Mouse (Mus musculus) midbrain, postnatal 0 days (tissue): ENCODE data around the gene Tnn. TPM values are rescaled to one million over a fixed set of nuclear protein-coding genes. Genes with fewer than 3 reads are reported as not detected.

Source experiments
- ATAC-seq: fragments of 200-750 bp; cut with Nextera tagmentation; 2 replicates; pipeline ENCODE4 v1.8.0; 2017; ENCODE audit warnings: moderate number of reproducible peaks, mild to moderate bottlenecking, moderate TSS enrichment, moderate library complexity; ENCODE audit not compliant: low FRiP score
- DNase-seq: peaks from one replicate; pipeline ENCODE4 v3.0.0-alpha.2; 2015; ENCODE audit warnings: low spot score
- H3K27ac ChIP-seq: fragments of 300-500 bp; sonication (generic); 2 replicates; pipeline ENCODE4 v1.5.1; 2014; ENCODE audit warnings: low read depth, mild to moderate bottlenecking, low read length, mixed read lengths
- H3K27me3 ChIP-seq: fragments of 300-500 bp; sonication (generic); 2 replicates; pipeline ENCODE4 v1.6.1; 2014; ENCODE audit warnings: low read length, control low read depth, mixed read lengths; ENCODE audit not compliant: insufficient read depth
- H3K36me3 ChIP-seq: fragments of 300-500 bp; sonication (generic); 2 replicates; pipeline ENCODE4 v1.6.1; 2014; ENCODE audit warnings: low read length, control low read depth, mixed read lengths; ENCODE audit not compliant: insufficient read depth
- H3K4me1 ChIP-seq: fragments of 300-500 bp; sonication (generic); 2 replicates; pipeline ENCODE4 v1.6.1; 2014; ENCODE audit warnings: mild to moderate bottlenecking, control low read depth, antibody characterized with exemption, low read length, mixed read lengths; ENCODE audit not compliant: insufficient read depth
- H3K4me2 ChIP-seq: fragments of 300-500 bp; sonication (generic); 2 replicates; pipeline ENCODE4 v1.6.1; 2014; ENCODE audit warnings: low read depth, mild to moderate bottlenecking, low read length, mixed read lengths; ENCODE audit not compliant: poor library complexity, severe bottlenecking
- H3K4me3 ChIP-seq: fragments of 300-500 bp; sonication (generic); 2 replicates; pipeline ENCODE4 v1.5.1; 2014; ENCODE audit warnings: low read depth, mild to moderate bottlenecking, low read length, moderate library complexity
- H3K9ac ChIP-seq: fragments of 300-500 bp; sonication (generic); replicated peaks from 2 replicates; pipeline ENCODE4 v1.6.1; 2014; ENCODE audit warnings: mild to moderate bottlenecking, low read length, moderate library complexity, mixed read lengths; ENCODE audit not compliant: poor library complexity, severe bottlenecking
- H3K9me3 ChIP-seq: fragments of 300-500 bp; sonication (generic); 2 replicates; pipeline ENCODE4 v1.6.1; 2016; ENCODE audit warnings: low read length, control low read depth
- CTCF ChIP-seq: IDR thresholded peaks from 2 replicates; pipeline ENCODE4 v1.5.1; 2016; ENCODE audit warnings: antibody characterized with exemption, mild to moderate bottlenecking
- WGBS: fragments of 180-500 bp; shearing (Covaris S2); extraction: QIAGEN DNeasy Blood & Tissue Kit; methylation state at CpG from one replicate; pipeline ENCODE4 v1.1.7; 2014; 5-methylcytosine and 5-hydroxymethylcytosine counted together
- polyA plus RNA-seq: library from polyadenylated mRNA; unstranded; fragments of >200 nt; fragmentation: Nextera tagmentation; extraction: Ambion mirVana; gene quantifications from 2 replicates; pipeline ENCODE4 v1.2.1, GENCODE M21; 2015
- total RNA-seq: library from RNA; depleted of rRNA; stranded (reverse); fragments of >200 nt; gene quantifications from 2 replicates; pipeline ENCODE4 v1.2.3, GENCODE M21; 2014

Tnn gene
- total and polyA plus RNA-seq, 2 experiments from 2014 or later, result 0.11 TPM; not detected in 1

DNA sequence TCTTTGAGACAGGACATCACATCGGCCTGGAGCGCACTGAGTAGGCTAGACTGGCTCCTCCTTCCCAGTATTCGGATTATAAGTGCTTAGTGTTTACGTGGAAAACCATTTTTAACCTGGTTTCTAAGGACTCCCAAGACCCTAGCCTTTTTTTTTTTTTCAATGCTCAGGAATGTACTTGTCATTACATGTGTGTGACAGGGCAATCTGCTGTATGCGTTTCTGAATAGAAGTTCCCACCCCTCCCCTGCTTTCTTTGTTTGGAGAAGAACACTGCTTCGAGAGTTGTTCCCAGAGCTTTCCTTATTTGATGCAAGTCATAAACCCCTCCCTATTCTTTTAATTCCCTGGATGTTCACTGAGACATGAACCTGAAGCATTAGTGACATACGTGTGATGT lies 9.0 kb downstream of the Tnn start:
- no peak for DNase-seq
- 70% methylated on average over 7 of the region's 7 CpGs for WGBS
- no peaks in the 10 kb centered on the region for H3K9me3 ChIP-seq
- H3K4me3 ChIP-seq, result no peak overlapping the region
- H3K4me2 ChIP-seq, result no peak overlapping the region
- no peaks in the 10 kb centered on the region for H3K36me3 ChIP-seq
- H3K27ac ChIP-seq, result no peak overlapping the region
- no peaks in the 10 kb centered on the region for H3K27me3 ChIP-seq
- TF ChIP-seq CTCF, result no peak
- no peak overlapping the region for H3K9ac ChIP-seq
- no peaks in the 10 kb centered on the region for H3K4me1 ChIP-seq
- no peak for ATAC-seq

DNA sequence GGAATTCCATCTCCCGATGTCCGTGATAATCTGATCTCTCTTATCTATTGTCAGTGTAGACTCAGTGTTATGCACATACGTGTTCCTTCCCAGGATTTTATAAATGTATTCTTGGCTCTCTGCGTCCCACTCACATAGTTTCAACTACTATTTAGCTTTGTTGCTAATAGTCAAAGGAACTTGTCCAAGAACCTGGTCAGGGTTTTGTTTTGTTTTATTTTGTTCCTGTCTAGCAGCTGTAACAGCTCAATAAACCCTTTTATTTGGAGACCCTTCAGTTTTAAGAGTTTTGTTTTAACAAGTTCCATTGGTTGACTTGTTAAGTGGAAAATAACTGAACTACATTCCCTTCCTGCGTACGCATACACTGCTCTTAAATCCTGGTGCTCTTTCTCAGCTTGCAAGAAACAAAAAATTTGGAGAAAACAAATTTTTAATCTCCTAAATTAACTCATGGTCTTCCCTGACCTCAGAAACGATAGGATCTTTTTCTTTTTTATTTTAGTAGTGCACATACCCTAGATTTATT lies 17.0 kb downstream of the Tnn start:
- H3K4me1 ChIP-seq, result no peaks in the 10 kb centered on the region
- no peaks in the 10 kb centered on the region for H3K9me3 ChIP-seq
- H3K27ac ChIP-seq, result no peak overlapping the region
- WGBS, result 80% methylated on average over 7 of the region's 7 CpGs
- H3K27me3 ChIP-seq, result no peaks in the 10 kb centered on the region
- ATAC-seq (no peak), DNase-seq (no peak)
- no peak overlapping the region for H3K4me2 ChIP-seq
- no peaks in the 10 kb centered on the region for H3K36me3 ChIP-seq
- no peak overlapping the region for H3K4me3 ChIP-seq
- no peak for TF ChIP-seq CTCF
- H3K9ac ChIP-seq, result no peak overlapping the region

DNA sequence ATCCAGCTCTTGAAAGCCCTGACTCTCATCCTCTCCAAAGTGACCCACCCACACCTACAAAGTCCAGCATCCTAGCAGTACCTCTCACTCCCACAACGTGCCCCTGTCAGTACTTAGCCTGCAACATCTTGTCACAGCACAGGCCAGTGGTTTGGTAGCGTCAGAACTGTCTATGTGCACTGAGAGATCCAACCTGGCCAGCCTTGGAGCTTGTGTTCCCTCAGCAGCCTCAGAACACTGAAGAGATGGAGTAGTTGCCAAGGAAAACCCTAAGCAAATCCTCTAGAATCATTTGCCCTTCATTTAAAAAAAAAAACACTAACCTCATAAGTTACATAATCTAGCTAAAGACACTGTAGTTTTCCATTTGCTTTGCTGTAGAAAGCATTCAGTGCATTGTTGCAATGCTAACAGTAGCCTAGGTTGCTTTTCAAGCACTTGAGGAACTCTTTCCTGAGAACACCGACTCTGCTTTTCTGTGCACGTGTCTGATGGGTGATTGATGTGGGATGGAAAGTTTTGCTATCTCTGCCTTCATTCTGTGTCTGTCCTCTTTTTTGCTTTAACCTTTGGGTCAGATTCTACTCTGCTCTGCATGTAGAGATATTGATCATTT lies 19.8 kb downstream of the Tnn start:
- no peak for ATAC-seq
- Histone ChIP-seq H3K9ac (no peak overlapping the region), H3K4me1 (no peaks in the 10 kb centered on the region), H3K9me3 (no peaks in the 10 kb centered on the region), H3K27me3 (no peaks in the 10 kb centered on the region), H3K27ac (no peak overlapping the region), H3K36me3 (no peaks in the 10 kb centered on the region), H3K4me2 (no peak overlapping the region), H3K4me3 (no peak overlapping the region)
- WGBS, result 71% methylated on average over 4 of the region's 4 CpGs
- DNase-seq, result no peak
- no peak for TF ChIP-seq CTCF

DNA sequence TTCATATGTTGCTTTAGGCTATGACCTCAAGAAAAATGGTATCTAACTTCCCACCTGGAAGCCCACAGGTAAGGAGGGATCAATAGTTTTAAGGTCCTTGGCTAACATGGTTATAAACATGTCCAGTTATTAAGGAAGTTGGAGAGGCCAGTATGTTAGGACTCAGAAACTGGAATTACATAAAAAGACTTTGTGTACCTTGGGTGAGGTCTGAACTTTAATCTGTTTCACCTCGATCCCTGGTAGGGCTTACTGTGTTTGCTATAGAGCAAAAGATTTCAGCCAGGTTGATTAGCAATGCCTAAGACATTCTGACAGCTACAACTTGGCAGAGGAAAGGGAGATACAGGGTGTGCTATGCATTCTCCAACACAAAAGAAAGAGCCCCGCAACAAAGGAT lies 29.4 kb downstream of the Tnn start:
- WGBS, result 67% methylated on average over 2 of the region's 2 CpGs
- ATAC-seq, result no peak

DNA sequence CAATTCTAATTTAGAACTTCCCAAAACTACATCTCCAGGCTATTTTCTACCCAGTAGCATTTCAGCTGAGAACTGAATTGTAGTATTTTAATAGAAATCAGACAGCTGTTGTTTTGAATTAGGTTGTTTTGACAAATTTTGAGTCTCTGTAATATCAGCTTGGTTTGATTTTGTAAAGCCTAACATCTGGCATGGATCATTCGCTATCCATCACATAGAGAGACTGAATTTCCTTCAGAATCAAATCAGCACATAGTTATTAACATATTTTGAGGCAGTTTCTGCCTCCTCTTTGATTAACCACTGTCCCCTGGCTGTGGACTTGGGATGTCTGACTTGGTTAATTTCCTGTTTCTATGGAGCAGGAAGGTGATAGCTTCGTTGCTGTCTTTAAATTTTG lies 44.8 kb downstream of the Tnn start:
- Histone ChIP-seq H3K36me3 (no peaks in the 10 kb centered on the region), H3K9ac (no peak overlapping the region), H3K27ac (no peak overlapping the region), H3K4me2 (no peak overlapping the region), H3K4me3 (no peak overlapping the region), H3K9me3 (no peaks in the 10 kb centered on the region), H3K4me1 (no peaks in the 10 kb centered on the region), H3K27me3 (no peaks in the 10 kb centered on the region)
- ATAC-seq, result no peak
- no peak for DNase-seq
- 77% methylated on average over 2 of the region's 2 CpGs for WGBS
- TF ChIP-seq CTCF, result no peak

More for the DNA sequence above, 29.4 kb downstream of the Tnn start:
- Histone ChIP-seq H3K36me3 (no peaks in the 10 kb centered on the region), H3K9ac (no peak overlapping the region), H3K4me3 (no peak overlapping the region), H3K27me3 (no peaks in the 10 kb centered on the region), H3K9me3 (no peaks in the 10 kb centered on the region), H3K4me1 (no peaks in the 10 kb centered on the region), H3K4me2 (no peak overlapping the region), H3K27ac (no peak overlapping the region)
- no peak for TF ChIP-seq CTCF
- DNase-seq, result no peak

DNA sequence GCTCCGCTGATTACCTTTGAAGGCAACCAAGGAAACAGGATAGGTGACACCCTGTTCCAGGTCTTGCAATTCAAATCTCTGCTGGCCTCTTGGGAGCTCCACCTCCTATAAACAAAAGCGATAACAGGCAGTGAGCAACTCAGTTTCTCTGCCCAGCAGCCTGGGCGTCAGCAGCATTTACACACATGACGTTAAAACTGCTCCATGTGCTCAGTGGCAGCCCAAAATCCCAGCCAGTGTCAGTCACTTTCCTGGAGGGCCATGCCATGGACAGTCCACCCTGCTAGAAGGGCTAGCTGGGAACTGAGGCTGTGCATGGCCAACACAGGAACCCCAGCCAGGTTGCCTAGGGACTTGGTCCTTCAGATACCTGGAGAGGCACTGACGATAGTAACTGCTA lies 48.0 kb downstream of the Tnn start:
- no peak overlapping the region for H3K4me3 ChIP-seq
- ATAC-seq (no peak), DNase-seq (no peak)
- no peak for TF ChIP-seq CTCF
- no peaks in the 10 kb centered on the region for H3K4me1 ChIP-seq
- no peak overlapping the region for H3K4me2 ChIP-seq
- WGBS, result 86% methylated on average over 5 of the region's 5 CpGs
- no peaks in the 10 kb centered on the region for H3K9me3 ChIP-seq
- no peak overlapping the region for H3K27ac ChIP-seq
- no peaks in the 10 kb centered on the region for H3K36me3 ChIP-seq
- no peak overlapping the region for H3K9ac ChIP-seq
- H3K27me3 ChIP-seq, result no peaks in the 10 kb centered on the region
